Mouse (Mus musculus): ENCODE data around the gene Cant1.

Gene Cant1

GRCm38 (mm10) chr11:118430291-118430885, 11.5 kb upstream of the Cant1 start:
- no peak for DNase-seq (ENCODE audit: low spot score)

- no peak for DNase-seq (ENCODE audit: low spot score)
Measured at GRCm38 (mm10) chr11:118428944-118429709, 10.2 kb upstream of the Cant1 start.

- DNase-seq (ENCODE audit: low spot score) = no peak
Measured at GRCm38 (mm10) chr11:118428460-118428868, 9.6 kb upstream of the Cant1 start.

- no peak for DNase-seq (ENCODE audit: low spot score)
Measured at GRCm38 (mm10) chr11:118427986-118428385, 9.1 kb upstream of the Cant1 start, which contains the start of gene C1qtnf1. TSS of gene C1qtnf1 (plus strand) at chr11:118428203.

GRCm38 (mm10) chr11:118427266-118427779, 8.4 kb upstream of the Cant1 start:
- DNase-seq (ENCODE audit: low spot score) = peak; percentile 34

- DNase-seq (ENCODE audit: low spot score) = no peak
Measured at GRCm38 (mm10) chr11:118426765-118427164, 7.9 kb upstream of the Cant1 start.

- no peak for DNase-seq (ENCODE audit: low spot score)
Measured at GRCm38 (mm10) chr11:118424621-118425335, 5.9 kb upstream of the Cant1 start.

GRCm38 (mm10) chr11:118423266-118423971, 4.5 kb upstream of the Cant1 start:
- peak; percentile 83 for DNase-seq (ENCODE audit: low spot score)

- DNase-seq (ENCODE audit: low spot score) = no peak
Measured at GRCm38 (mm10) chr11:118420261-118420660, 1.4 kb upstream of the Cant1 start.

- DNase-seq (ENCODE audit: low spot score) = no peak
Measured at GRCm38 (mm10) chr11:118418442-118418833, 448 bp downstream of the Cant1 start.

GRCm38 (mm10) chr11:118417496-118417895, 1.4 kb downstream of the Cant1 start:
- DNase-seq (ENCODE audit: low spot score) = no peak

- no peak for DNase-seq (ENCODE audit: low spot score)
Measured at GRCm38 (mm10) chr11:118416046-118416445, 2.8 kb downstream of the Cant1 start.

- DNase-seq (ENCODE audit: low spot score) = no peak
Measured at GRCm38 (mm10) chr11:118415630-118416029, 3.3 kb downstream of the Cant1 start.

- DNase-seq (ENCODE audit: low spot score) = no peak
Measured at GRCm38 (mm10) chr11:118414270-118414669, 4.6 kb downstream of the Cant1 start.

- DNase-seq (ENCODE audit: low spot score) = no peak
Measured at GRCm38 (mm10) chr11:118413055-118413454, 5.8 kb downstream of the Cant1 start.

GRCm38 (mm10) chr11:118412601-118413000, 6.3 kb downstream of the Cant1 start:
- no peak for DNase-seq (ENCODE audit: low spot score)

GRCm38 (mm10) chr11:118411271-118411670, 7.6 kb downstream of the Cant1 start:
- no peak for DNase-seq (ENCODE audit: low spot score)

GRCm38 (mm10) chr11:118410479-118410878, 8.4 kb downstream of the Cant1 start:
- DNase-seq (ENCODE audit: low spot score) = no peak

- no peak for DNase-seq (ENCODE audit: low spot score)
Measured at GRCm38 (mm10) chr11:118410073-118410444, 8.8 kb downstream of the Cant1 start.

- no peak for DNase-seq (ENCODE audit: low spot score)
Measured at GRCm38 (mm10) chr11:118409106-118410072, 9.5 kb downstream of the Cant1 start.
